Mouse (Mus musculus) gastrocnemius, postnatal 4 days (tissue): ENCODE data around the gene Paqr7. TPM values are rescaled to one million over a fixed set of nuclear protein-coding genes. Genes with fewer than 3 reads are reported as not detected.
A peak's percentile ranks its signal among the peaks of the same experiment; 100 is the strongest.

Experiments used
- DNase-seq, 2 experiments: peaks; one replicate each; pipeline ENCODE4 v3.0.0; 2021 to 2022; ENCODE audit warnings: low spot score in 2 of 2, mixed read lengths in 2 of 2
- total RNA-seq, 2 experiments: library from RNA; stranded (reverse); gene quantifications; 2 replicates each; pipeline ENCODE4 v1.2.3; 2021

Gene Paqr7
- total RNA-seq, 2 experiments from 2014 or later: 4.8 to 6.3 TPM

DNA sequence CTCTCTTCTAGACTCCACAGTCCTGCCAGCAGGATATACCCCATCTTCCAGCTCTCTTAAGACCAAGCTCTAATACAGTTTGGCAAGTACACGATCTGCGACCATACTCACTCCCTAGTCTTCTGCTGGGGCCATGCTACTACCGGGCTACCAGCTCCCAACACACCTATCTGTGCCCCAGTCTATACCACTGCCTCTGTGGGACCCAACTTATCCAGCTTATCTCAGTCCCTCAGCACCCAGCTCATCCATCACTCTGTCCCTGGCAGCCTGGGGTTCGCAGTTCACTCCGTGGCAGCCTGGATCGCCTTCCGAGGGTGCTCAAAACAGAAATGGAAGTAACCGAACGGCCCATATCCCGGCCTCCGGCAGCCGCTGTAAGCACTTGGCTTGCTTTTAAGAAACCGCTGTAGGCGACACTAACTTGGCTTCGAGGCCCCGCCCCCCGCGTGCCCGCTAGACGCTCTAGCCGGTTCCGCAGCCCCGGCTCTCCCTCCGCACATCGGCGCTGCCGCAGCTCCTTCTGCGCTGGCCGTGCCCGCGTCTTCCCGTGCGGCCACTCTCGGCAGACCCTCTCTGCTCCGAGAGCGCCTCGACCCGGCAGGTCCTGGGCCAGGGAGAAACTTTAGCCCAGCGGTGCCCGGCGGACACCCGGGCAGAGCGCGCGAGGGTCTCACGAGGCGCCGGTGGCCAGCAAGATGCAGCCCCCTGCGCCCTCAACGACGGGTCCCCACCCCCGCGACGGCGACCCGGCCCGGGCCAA is 37.8 kb downstream of the Paqr7 start:
- peak; percentile 60 to 76 for DNase-seq

GRCm38 (mm10) chr4:134534932-134535786 is 38.7 kb downstream of the Paqr7 start, which contains the start of gene Mtfr1l:
Mtfr1l (minus strand) TSS chr4:134535387.
- DNase-seq: peak; percentile 94 to 98

GRCm38 (mm10) chr4:134535787-134536151 is 39.3 kb downstream of the Paqr7 start:
- DNase-seq: no peak

DNA sequence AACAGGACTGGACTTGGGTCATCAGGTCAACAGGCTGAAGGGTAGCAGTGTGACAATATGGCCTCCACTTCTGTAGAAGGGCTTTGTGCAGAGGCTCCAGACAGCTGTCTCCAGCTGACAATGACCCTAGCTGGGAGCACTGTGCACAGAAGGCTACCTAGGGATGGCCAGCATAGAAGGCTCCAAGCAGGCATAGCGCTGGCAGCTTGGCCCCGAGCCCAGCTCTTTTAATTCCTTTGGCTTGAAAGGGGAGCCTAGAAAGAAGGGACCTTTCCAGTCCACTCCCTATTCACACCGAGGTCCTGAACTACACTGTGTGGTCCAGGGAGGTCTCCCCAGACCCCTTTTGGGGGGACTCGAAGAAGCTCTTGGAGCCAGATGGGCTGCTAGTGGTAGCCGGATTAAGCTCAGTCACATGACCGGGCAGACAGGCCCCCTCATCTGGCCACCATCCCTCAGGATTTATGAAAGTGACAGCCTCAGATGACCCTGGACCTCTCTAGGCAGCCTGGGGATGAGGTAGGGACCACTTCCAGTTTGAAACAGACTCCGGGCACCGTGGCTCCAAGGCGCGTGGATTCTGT is 42.6 kb downstream of the Paqr7 start:
- DNase-seq: no peak

DNA sequence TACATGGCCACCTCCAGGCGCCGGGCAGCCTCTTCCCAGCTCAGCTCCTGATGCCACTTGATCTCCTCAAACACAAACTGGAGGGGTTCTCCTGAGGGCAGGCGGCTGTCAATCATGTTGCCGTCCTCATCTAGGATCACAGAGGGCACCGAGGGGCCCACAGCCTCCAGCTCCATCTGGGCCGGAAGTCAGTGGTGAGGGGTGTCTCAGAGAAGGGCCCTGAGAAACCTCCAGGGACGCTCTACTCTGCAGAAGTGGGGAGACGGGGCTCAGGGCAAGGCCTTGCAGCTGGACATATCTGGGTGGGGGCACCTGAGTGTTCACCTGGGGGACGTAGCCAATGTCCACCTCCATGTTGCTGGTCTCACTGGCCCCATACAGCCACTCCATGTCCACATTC is 46.2 kb downstream of the Paqr7 start:
- no peak for DNase-seq

GRCm38 (mm10) chr4:134543261-134543660 is 46.8 kb downstream of the Paqr7 start:
- peak; percentile 87 to 89 for DNase-seq

DNA sequence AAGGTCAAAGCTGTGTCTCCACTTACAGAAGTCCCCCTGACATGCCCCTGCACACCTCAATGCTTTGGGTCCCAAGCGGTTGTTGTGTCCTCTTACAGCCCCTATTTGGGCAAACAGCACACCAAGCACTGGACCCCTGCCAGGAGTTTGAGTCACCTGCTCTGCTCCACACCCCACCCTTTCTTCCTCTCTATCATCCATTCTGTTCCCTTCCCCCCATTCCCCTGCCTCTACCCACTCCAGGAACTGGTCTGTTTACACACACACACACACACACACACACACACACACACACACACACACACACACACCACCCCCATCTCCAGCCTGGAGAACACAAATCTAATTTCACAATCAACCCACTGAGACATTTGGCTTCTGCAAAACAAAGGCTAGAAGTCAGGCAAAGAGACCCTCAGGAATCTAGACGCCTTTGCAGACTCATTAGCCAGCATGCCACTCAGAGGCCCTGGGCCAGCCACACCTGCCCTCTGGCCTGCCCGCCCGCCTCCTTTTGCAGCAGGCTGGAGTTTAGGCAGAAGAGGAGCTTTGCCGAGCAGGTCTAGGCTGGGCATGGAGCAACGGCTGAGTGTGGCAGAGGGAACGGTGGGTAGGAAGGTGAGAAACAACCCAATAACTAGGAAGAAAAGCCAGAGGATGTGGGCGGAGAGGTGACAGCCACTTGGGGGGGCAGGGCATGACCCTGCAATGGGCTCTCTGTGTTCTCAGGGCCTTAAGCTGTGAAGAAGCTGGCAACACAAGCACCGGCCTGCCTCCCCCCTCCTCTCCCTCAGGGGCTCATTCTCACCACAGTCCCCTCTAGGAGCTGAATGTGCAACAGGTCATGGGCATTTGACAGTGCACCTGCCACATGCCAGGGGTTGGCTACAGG is 50.6 kb downstream of the Paqr7 start:
- no peak for DNase-seq

DNA sequence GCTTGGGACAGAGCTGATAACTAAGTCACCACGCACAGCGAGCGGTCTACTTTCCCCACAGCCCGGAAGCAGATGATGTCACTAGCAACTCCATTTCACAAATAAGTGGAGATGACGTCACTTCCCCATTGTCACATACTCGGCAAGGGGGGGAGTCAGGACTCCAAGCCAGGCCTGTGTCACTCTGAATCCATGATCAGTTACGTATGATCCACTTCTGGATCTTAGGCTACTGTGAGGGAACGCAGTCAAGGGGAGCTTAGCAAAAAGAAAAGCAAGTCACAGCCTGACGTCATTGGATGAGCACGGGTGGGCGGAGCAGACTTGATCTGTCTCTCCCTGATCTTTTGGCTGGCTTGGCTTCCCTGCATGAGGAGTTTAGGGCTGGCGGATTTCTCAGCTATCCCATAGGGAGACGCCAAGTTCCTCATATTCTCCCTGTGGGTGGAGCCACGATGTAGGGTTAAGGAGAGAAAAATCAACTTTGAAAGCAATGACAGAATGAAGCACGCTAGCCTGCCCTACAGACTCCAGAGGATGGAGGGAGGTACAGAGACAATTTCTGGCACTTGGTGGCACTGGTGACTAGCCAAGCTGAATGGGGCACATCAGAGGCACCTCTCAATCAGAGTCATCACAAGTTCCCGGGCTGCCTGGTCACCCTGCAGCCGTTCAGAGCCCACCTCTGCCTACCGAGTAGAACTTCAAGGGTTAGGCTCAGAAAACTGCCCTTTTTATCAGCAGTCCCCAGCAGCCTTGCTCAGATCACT is 51.9 kb downstream of the Paqr7 start:
- DNase-seq: no peak

DNA sequence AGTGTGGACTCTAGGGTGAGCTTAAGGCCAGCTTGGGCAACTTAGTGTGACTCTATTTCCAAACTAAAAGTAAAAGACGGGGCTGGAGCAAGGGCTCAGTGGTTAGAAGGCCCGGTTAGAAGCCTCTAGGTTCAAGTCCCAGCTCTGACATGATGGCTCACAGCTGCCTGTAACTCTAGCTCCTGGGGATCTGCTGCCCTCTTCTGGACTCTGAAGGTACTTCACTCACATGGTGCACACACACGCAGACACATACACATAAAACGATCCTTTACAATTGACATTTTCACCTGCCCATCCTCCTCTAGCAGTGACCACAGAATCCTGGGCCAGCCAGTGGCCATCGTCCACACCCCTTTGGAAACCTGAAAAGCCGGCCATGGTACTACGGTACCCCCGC is 53.4 kb downstream of the Paqr7 start:
- no peak for DNase-seq

DNA sequence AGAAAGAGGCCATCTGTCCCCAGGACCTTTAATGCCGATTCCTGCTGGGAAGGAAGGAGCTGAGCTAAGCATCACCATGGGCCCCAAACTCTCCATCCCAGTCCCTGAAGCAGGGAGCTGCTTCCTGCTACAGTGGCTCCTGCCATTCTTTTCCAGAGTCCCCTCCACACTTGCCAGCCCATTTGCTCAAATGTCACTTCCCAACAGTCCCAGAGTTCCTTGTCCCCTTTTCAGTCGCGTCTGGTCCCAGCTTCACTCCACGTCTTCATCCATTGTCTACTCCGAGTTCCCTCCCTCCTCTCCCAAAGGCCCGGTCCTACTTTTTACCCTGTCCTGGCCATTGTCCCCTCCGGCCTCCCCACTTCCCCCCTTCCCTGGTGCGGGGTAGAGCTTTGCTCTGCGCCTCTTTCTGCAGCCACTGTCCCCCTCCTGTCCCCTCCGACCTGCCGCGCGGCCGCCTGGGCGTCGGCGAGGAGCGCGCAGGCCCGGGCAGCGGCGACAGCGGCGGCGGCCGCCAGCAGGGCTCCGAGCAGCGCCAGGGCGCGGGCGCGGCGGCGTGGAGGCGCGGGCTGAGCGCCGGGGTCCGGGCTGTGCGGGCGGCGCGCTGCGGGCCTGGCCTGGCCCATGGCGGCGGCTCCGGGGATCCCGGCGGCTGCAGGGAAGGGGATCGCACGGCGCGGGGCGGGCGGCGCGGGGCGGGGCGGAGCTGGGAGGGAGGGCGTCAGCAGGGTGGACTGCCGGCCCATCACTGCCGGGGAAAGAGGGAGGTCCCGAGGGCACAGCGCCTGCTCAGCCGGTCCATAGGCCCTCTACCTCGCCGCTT is 55.2 kb downstream of the Paqr7 start, which contains the start of gene Selenon:
Gene Selenon, minus strand, starts transcription at position 673 of the 823 bp plus-strand sequence.
- DNase-seq: peak; percentile 57 to 72

GRCm38 (mm10) chr4:134553631-134554030 is 57.1 kb downstream of the Paqr7 start:
- no peak for DNase-seq

- peak in 1 of 2 experiments; percentile 53 for DNase-seq
These were observed 59.6 kb downstream of the Paqr7 start for GRCm38 (mm10) chr4:134555956-134556580.

DNA sequence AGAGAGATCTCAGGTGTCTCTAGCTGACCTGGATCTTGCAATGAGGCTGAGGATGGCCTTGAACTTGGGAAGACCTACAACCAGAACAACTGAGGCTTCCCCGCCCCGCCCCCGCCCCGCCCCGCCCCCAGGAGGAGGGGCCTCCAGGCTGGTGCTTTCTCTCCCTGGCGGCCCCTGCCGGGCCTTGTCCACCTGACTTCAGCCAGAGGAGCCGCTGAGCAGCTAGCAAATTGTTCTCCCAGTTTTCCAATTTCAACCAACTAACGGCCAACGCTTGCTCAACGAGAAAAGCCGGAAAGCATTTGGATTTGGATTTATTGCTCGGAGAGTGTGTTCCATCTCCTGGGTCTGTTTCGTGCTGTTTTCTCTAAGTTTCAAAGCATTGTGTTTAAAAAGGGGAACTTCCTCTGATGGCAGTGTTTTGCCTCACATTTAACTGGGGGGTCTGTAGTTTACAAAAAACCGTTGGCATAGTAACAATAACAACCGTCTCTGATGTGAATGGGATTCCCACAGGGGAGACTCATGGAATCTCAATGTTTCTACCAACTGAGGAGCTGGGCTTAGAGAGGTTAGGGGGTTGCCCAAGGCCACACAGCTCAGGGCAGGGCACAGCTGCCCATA is 61.2 kb downstream of the Paqr7 start:
- no peak for DNase-seq

DNA sequence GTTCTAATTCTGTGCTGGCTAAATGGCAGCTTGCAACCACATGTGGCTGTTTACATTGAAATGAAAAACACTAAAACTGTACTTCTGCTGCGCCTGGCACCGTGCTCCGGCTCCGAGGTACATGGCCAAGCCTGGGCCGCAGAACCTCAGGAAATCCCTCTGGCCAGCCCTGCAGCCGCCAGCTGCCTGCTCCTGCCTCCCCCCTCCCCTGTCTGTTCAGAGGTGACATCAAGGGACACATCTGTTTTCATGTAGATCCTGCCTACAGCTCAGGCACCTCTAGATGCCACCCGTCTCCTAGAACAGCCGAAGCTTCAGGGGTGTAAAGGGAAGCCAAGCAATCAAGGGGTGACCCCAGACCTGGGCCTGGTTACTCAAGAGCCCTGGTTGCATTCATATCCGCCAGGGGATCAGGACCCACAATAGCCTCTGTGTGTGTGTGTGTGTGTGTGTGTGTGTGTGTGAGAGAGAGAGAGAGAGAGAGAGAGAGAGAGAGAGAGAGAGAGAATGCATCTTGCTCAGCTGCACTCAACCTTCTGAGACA is 62.1 kb downstream of the Paqr7 start:
- DNase-seq: peak in 1 of 2 experiments; percentile 59

- DNase-seq: no peak
These were observed 62.7 kb downstream of the Paqr7 start for GRCm38 (mm10) chr4:134559154-134559553.
